Mouse (Mus musculus): ENCODE measurements around the gene Mmd. TPM values are rescaled to one million over a fixed set of nuclear protein-coding genes. Genes with fewer than 3 reads are reported as not detected.

Gene Mmd
- polyA plus RNA-seq, 1 experiment from 2014 or later, result 44.5 TPM

- ATAC-seq (ENCODE audit: insufficient number of reproducible peaks, insufficient read depth, low FRiP score, low TSS enrichment), result no peak
- Histone ChIP-seq H3K4me1 (no peaks in the 10 kb centered on the region), H3K27ac (no peak overlapping the region), H3K36me3 (no peaks in the 10 kb centered on the region), H3K9ac (no peak overlapping the region), H3K27me3 (no peaks in the 10 kb centered on the region), H3K9me3 (no peaks in the 10 kb centered on the region), H3K4me3 (no peak overlapping the region), H3K4me2 (replicated peaks) (no peak overlapping the region)
- 84% methylated on average over 6 of the region's 6 CpGs for WGBS
Measured at GRCm38 (mm10) chr11:90286550-90287154, 37.4 kb downstream of the Mmd start.

- no peak for ATAC-seq (ENCODE audit: insufficient number of reproducible peaks, insufficient read depth, low FRiP score, low TSS enrichment)
- H3K27me3 ChIP-seq, result no peaks in the 10 kb centered on the region
- H3K9me3 ChIP-seq, result no peaks in the 10 kb centered on the region
- H3K4me2 ChIP-seq (replicated peaks), result no peak overlapping the region
- no peak overlapping the region for H3K27ac ChIP-seq
- no peaks in the 10 kb centered on the region for H3K36me3 ChIP-seq
- WGBS, result 56% methylated on average over 4 of the region's 4 CpGs
- no peak overlapping the region for H3K9ac ChIP-seq
- no peaks in the 10 kb centered on the region for H3K4me1 ChIP-seq
- no peak overlapping the region for H3K4me3 ChIP-seq
Measured at GRCm38 (mm10) chr11:90291156-90291555, 41.9 kb downstream of the Mmd start.

- no peaks in the 10 kb centered on the region for H3K27me3 ChIP-seq
- no peaks in the 10 kb centered on the region for H3K9me3 ChIP-seq
- no peak for ATAC-seq (ENCODE audit: insufficient number of reproducible peaks, insufficient read depth, low FRiP score, low TSS enrichment)
- H3K27ac ChIP-seq, result no peak overlapping the region
- no peaks in the 10 kb centered on the region for H3K36me3 ChIP-seq
- no peak overlapping the region for H3K9ac ChIP-seq
- H3K4me1 ChIP-seq, result no peaks in the 10 kb centered on the region
- no peak overlapping the region for H3K4me2 ChIP-seq (replicated peaks)
- H3K4me3 ChIP-seq, result no peak overlapping the region
Measured at GRCm38 (mm10) chr11:90292766-90293165, 43.5 kb downstream of the Mmd start.

GRCm38 (mm10) chr11:90294622-90295021, 45.4 kb downstream of the Mmd start:
- Histone ChIP-seq H3K4me2 (replicated peaks) (no peak overlapping the region), H3K4me3 (no peak overlapping the region), H3K36me3 (no peaks in the 10 kb centered on the region), H3K27ac (no peak overlapping the region), H3K9ac (no peak overlapping the region), H3K27me3 (no peaks in the 10 kb centered on the region), H3K4me1 (no peaks in the 10 kb centered on the region), H3K9me3 (no peaks in the 10 kb centered on the region)
- no peak for ATAC-seq (ENCODE audit: insufficient number of reproducible peaks, insufficient read depth, low FRiP score, low TSS enrichment)
- WGBS, result 85% methylated on average over 2 of the region's 2 CpGs

- no peaks in the 10 kb centered on the region for H3K4me1 ChIP-seq
- WGBS, result 82% methylated on average over 5 of the region's 5 CpGs
- no peaks in the 10 kb centered on the region for H3K9me3 ChIP-seq
- no peaks in the 10 kb centered on the region for H3K27me3 ChIP-seq
- H3K27ac ChIP-seq, result no peak overlapping the region
- H3K4me3 ChIP-seq, result no peak overlapping the region
- H3K36me3 ChIP-seq, result no peaks in the 10 kb centered on the region
- H3K9ac ChIP-seq, result no peak overlapping the region
- H3K4me2 ChIP-seq (replicated peaks), result no peak overlapping the region
- ATAC-seq (ENCODE audit: insufficient number of reproducible peaks, insufficient read depth, low FRiP score, low TSS enrichment), result no peak
Measured at GRCm38 (mm10) chr11:90306067-90306466, 56.8 kb downstream of the Mmd start.

GRCm38 (mm10) chr11:90306993-90307392, 57.7 kb downstream of the Mmd start:
- 50% methylated on average over 6 of the region's 6 CpGs for WGBS
- Histone ChIP-seq H3K27me3 (no peaks in the 10 kb centered on the region), H3K4me2 (replicated peaks) (no peak overlapping the region), H3K9ac (no peak overlapping the region), H3K36me3 (no peaks in the 10 kb centered on the region), H3K4me1 (no peaks in the 10 kb centered on the region), H3K27ac (no peak overlapping the region), H3K4me3 (no peak overlapping the region), H3K9me3 (no peaks in the 10 kb centered on the region)
- ATAC-seq (ENCODE audit: insufficient number of reproducible peaks, insufficient read depth, low FRiP score, low TSS enrichment), result no peak

GRCm38 (mm10) chr11:90314606-90315005, 65.3 kb downstream of the Mmd start:
- Histone ChIP-seq H3K9ac (no peak overlapping the region), H3K4me1 (no peaks in the 10 kb centered on the region), H3K36me3 (no peaks in the 10 kb centered on the region), H3K4me3 (no peak overlapping the region), H3K27me3 (no peaks in the 10 kb centered on the region; the same call in 1 of the 2 replicates), H3K27ac (no peak overlapping the region), H3K4me2 (replicated peaks) (no peak overlapping the region), H3K9me3 (no peaks in the 10 kb centered on the region)
- ATAC-seq (ENCODE audit: insufficient number of reproducible peaks, insufficient read depth, low FRiP score, low TSS enrichment), result no peak
- WGBS, result 90% methylated on average over 3 of the region's 3 CpGs

- no peak for ATAC-seq (ENCODE audit: insufficient number of reproducible peaks, insufficient read depth, low FRiP score, low TSS enrichment)
- 22% methylated on average over 4 of the region's 4 CpGs for WGBS
Measured at GRCm38 (mm10) chr11:90317482-90317881, 68.2 kb downstream of the Mmd start.

GRCm38 (mm10) chr11:90320922-90321321, 71.7 kb downstream of the Mmd start:
- Histone ChIP-seq H3K9me3 (no peaks in the 10 kb centered on the region), H3K4me2 (replicated peaks) (no peak overlapping the region), H3K27ac (no peak overlapping the region), H3K4me3 (no peak overlapping the region), H3K9ac (no peak overlapping the region), H3K27me3 (no peaks in the 10 kb centered on the region; the same call in 1 of the 2 replicates), H3K36me3 (no peaks in the 10 kb centered on the region), H3K4me1 (0 out of 2 replicates have a peak, but pooled peaks cover 4% of the 10 kb centered on the region)
- ATAC-seq (ENCODE audit: insufficient number of reproducible peaks, insufficient read depth, low FRiP score, low TSS enrichment), result no peak
- WGBS, result 69% methylated on average over 7 of the region's 7 CpGs

More at GRCm38 (mm10) chr11:90317482-90317881, 68.2 kb downstream of the Mmd start:
- no peak overlapping the region for H3K9ac ChIP-seq
- no peak overlapping the region for H3K4me2 ChIP-seq (replicated peaks)
- H3K9me3 ChIP-seq, result no peaks in the 10 kb centered on the region
- no peaks in the 10 kb centered on the region; the same call in 1 of the 2 replicates for H3K27me3 ChIP-seq
- H3K36me3 ChIP-seq, result no peaks in the 10 kb centered on the region
- no peaks in the 10 kb centered on the region for H3K4me1 ChIP-seq
- no peak overlapping the region for H3K4me3 ChIP-seq
- no peak overlapping the region for H3K27ac ChIP-seq

GRCm38 (mm10) chr11:90324597-90324996, 75.3 kb downstream of the Mmd start:
- WGBS, result 72% methylated on average over 3 of the region's 3 CpGs
- H3K9ac ChIP-seq, result no peak overlapping the region
- 0 out of 2 replicates have a peak, but pooled peaks cover 4% of the 10 kb centered on the region for H3K4me1 ChIP-seq
- H3K36me3 ChIP-seq, result no peaks in the 10 kb centered on the region
- no peak overlapping the region for H3K4me3 ChIP-seq
- H3K27me3 ChIP-seq, result no peaks in the 10 kb centered on the region; the same call in 1 of the 2 replicates
- no peak for ATAC-seq (ENCODE audit: insufficient number of reproducible peaks, insufficient read depth, low FRiP score, low TSS enrichment)
- H3K4me2 ChIP-seq (replicated peaks), result no peak overlapping the region
- no peaks in the 10 kb centered on the region for H3K9me3 ChIP-seq
- H3K27ac ChIP-seq, result no peak overlapping the region

GRCm38 (mm10) chr11:90326146-90326545, 76.9 kb downstream of the Mmd start:
- H3K4me1 ChIP-seq, result 0 out of 2 replicates have a peak, but pooled peaks cover 4% of the 10 kb centered on the region
- H3K9ac ChIP-seq, result no peak overlapping the region
- ATAC-seq (ENCODE audit: insufficient number of reproducible peaks, insufficient read depth, low FRiP score, low TSS enrichment), result no peak
- H3K4me3 ChIP-seq, result no peak overlapping the region
- H3K4me2 ChIP-seq (replicated peaks), result no peak overlapping the region
- WGBS, result 90% methylated on average over 5 of the region's 5 CpGs
- no peaks in the 10 kb centered on the region for H3K27me3 ChIP-seq
- no peaks in the 10 kb centered on the region for H3K36me3 ChIP-seq
- H3K27ac ChIP-seq, result no peak overlapping the region
- no peaks in the 10 kb centered on the region for H3K9me3 ChIP-seq

GRCm38 (mm10) chr11:90326836-90327235, 77.6 kb downstream of the Mmd start:
- no peaks in the 10 kb centered on the region for H3K9me3 ChIP-seq
- H3K27me3 ChIP-seq, result no peaks in the 10 kb centered on the region
- no peaks in the 10 kb centered on the region for H3K36me3 ChIP-seq
- 54% methylated on average over 1 of the region's 1 CpGs for WGBS
- no peak overlapping the region for H3K27ac ChIP-seq
- H3K4me2 ChIP-seq (replicated peaks), result no peak overlapping the region
- ATAC-seq (ENCODE audit: insufficient number of reproducible peaks, insufficient read depth, low FRiP score, low TSS enrichment), result no peak
- 0 out of 2 replicates have a peak, but pooled peaks cover 4% of the 10 kb centered on the region for H3K4me1 ChIP-seq
- H3K4me3 ChIP-seq, result no peak overlapping the region
- H3K9ac ChIP-seq, result no peak overlapping the region
